Mouse (Mus musculus) mesoderm, embryonic 11.5 days (tissue): ENCODE data around the gene Tfcp2l1.

Experiments
- DNase-seq: peaks from one replicate; pipeline ENCODE4 v3.0.0-alpha.2; 2012; ENCODE audit warnings: low read depth, low spot score

Gene Tfcp2l1

GRCm38 (mm10) chr1:118650771-118651080, 23.0 kb downstream of the Tfcp2l1 start:
- no peak for DNase-seq

- no peak for DNase-seq
These were observed 31.0 kb downstream of the Tfcp2l1 start for GRCm38 (mm10) chr1:118658716-118659115.

GRCm38 (mm10) chr1:118660880-118661465, 33.2 kb downstream of the Tfcp2l1 start:
- no peak for DNase-seq

- DNase-seq: no peak
These were observed 35.3 kb downstream of the Tfcp2l1 start for GRCm38 (mm10) chr1:118663062-118663461.

- DNase-seq: no peak
These were observed 39.8 kb downstream of the Tfcp2l1 start for GRCm38 (mm10) chr1:118667536-118667935.

GRCm38 (mm10) chr1:118672196-118672595, 44.5 kb downstream of the Tfcp2l1 start:
- no peak for DNase-seq

- no peak for DNase-seq
These were observed 46.4 kb downstream of the Tfcp2l1 start for GRCm38 (mm10) chr1:118674176-118674575.

GRCm38 (mm10) chr1:118681980-118682379, 54.2 kb downstream of the Tfcp2l1 start:
- DNase-seq: no peak

- DNase-seq: no peak
These were observed 55.9 kb downstream of the Tfcp2l1 start for GRCm38 (mm10) chr1:118683686-118684085.

GRCm38 (mm10) chr1:118687726-118688125, 60.0 kb downstream of the Tfcp2l1 start:
- DNase-seq: no peak

- no peak for DNase-seq
These were observed 62.1 kb downstream of the Tfcp2l1 start for GRCm38 (mm10) chr1:118689830-118690229.

- DNase-seq: no peak
These were observed 66.7 kb downstream of the Tfcp2l1 start for GRCm38 (mm10) chr1:118694436-118694835.

- DNase-seq: no peak
These were observed 70.2 kb downstream of the Tfcp2l1 start for GRCm38 (mm10) chr1:118697906-118698305.

- DNase-seq: no peak
These were observed 71.6 kb downstream of the Tfcp2l1 start for GRCm38 (mm10) chr1:118699118-118699890.

- DNase-seq: no peak
These were observed 72.2 kb downstream of the Tfcp2l1 start for GRCm38 (mm10) chr1:118699961-118700360.

- DNase-seq: no peak
These were observed 83.9 kb downstream of the Tfcp2l1 start for GRCm38 (mm10) chr1:118711606-118712005.

- no peak for DNase-seq
These were observed 88.5 kb downstream of the Tfcp2l1 start for GRCm38 (mm10) chr1:118716225-118716624.

- peak; percentile 6 for DNase-seq
These were observed 90.3 kb downstream of the Tfcp2l1 start for GRCm38 (mm10) chr1:118718055-118718454.

GRCm38 (mm10) chr1:118719699-118720098, 92.0 kb downstream of the Tfcp2l1 start:
- no peak for DNase-seq

- DNase-seq: no peak
These were observed 92.8 kb downstream of the Tfcp2l1 start for GRCm38 (mm10) chr1:118720474-118721095.

- no peak for DNase-seq
These were observed 99.3 kb downstream of the Tfcp2l1 start for GRCm38 (mm10) chr1:118727075-118727474.

- no peak for DNase-seq
These were observed 101.1 kb downstream of the Tfcp2l1 start for GRCm38 (mm10) chr1:118728796-118729195.
